Mouse (Mus musculus) heart, postnatal 0 days (tissue): ENCODE data around the gene Dusp11.

ENCODE experiments used
- CTCF ChIP-seq: IDR thresholded peaks from 2 replicates; pipeline ENCODE4 v1.5.1; 2016; ENCODE audit warnings: antibody characterized with exemption, control low read depth, low read depth
- EP300 ChIP-seq: IDR thresholded peaks from 2 replicates; pipeline ENCODE4 v1.6.1; 2016; ENCODE audit warnings: antibody characterized with exemption, low read depth

- TF ChIP-seq CTCF, result no peak
- TF ChIP-seq EP300, result no peak
Observed at GRCm38 (mm10) chr6:85938701-85939100, 22.8 kb downstream of the Dusp11 start.
